Mouse (Mus musculus) liver, embryonic 14.5 days (tissue): ENCODE measurements around the gene Ier5.

Experiments
- CTCF ChIP-seq: IDR thresholded peaks from 2 replicates; pipeline ENCODE4 v1.5.1; 2016; ENCODE audit warnings: antibody characterized with exemption, low read depth, control low read depth
- EP300 ChIP-seq: IDR thresholded peaks from 2 replicates; pipeline ENCODE4 v1.6.1; 2016; ENCODE audit warnings: antibody characterized with exemption, low read depth

DNA sequence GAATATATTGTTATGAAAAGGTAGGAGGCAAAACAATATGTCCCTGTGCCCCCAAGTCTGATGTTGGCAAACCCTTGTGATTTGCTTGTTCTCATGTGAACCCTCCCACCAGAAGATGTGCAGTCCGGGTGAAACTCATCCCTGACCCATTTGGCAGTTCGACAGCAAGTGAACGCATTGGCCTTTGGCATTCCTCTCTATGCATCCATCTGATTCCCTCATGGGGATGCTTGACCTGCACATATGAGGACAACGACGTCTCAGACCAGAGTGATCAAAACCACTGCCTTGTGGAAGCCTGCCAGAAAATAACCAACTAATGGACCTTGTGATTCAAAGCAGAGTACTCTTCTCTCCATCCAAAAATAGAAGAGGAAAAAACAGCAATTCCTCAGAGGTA is 27.3 kb upstream of the Ier5 start:
- no peak for TF ChIP-seq CTCF
- TF ChIP-seq EP300, result no peak
